Mouse (Mus musculus) embryonic facial prominence, embryonic 12.5 days (tissue): ENCODE results near the gene AC124502.3. TPM values are rescaled to one million over a fixed set of nuclear protein-coding genes. Genes with fewer than 3 reads are reported as not detected.

Experiments
- ATAC-seq: fragments of 200-750 bp; cut with Nextera tagmentation; 2 replicates; pipeline ENCODE4 v1.8.0; 2017; ENCODE audit not compliant: insufficient number of reproducible peaks, insufficient read depth, low FRiP score, low TSS enrichment
- H3K27ac ChIP-seq: fragments of 300-500 bp; sonication (generic); 2 replicates; pipeline ENCODE4 v1.5.1; 2016; ENCODE audit warnings: mild to moderate bottlenecking
- H3K27me3 ChIP-seq: fragments of 300-500 bp; sonication (generic); 2 replicates; pipeline ENCODE4 v1.6.1; 2016; ENCODE audit warnings: mild to moderate bottlenecking, moderate library complexity
- H3K36me3 ChIP-seq: fragments of 300-500 bp; sonication (generic); 2 replicates; pipeline ENCODE4 v1.6.1; 2016; ENCODE audit warnings: mild to moderate bottlenecking
- H3K4me1 ChIP-seq: fragments of 300-500 bp; sonication (generic); 2 replicates; pipeline ENCODE4 v1.6.1; 2016
- H3K4me2 ChIP-seq: fragments of 300-500 bp; sonication (generic); replicated peaks from 2 replicates; pipeline ENCODE4 v1.6.1; 2016; ENCODE audit warnings: mild to moderate bottlenecking, moderate library complexity
- H3K4me3 ChIP-seq: fragments of 300-500 bp; sonication (generic); 2 replicates; pipeline ENCODE4 v1.5.1; 2016; ENCODE audit warnings: mild to moderate bottlenecking
- H3K9ac ChIP-seq: fragments of 300-500 bp; sonication (generic); 2 replicates; pipeline ENCODE4 v1.6.1; 2016; ENCODE audit warnings: mild to moderate bottlenecking, moderate library complexity
- H3K9me3 ChIP-seq: fragments of 300-500 bp; sonication (generic); 2 replicates; pipeline ENCODE4 v1.6.1; 2016; ENCODE audit warnings: mild to moderate bottlenecking, moderate library complexity
- WGBS: fragments of 180-500 bp; shearing (Covaris S2); methylation state at CpG from one replicate; pipeline ENCODE4 v1.1.7; 2016; 5-methylcytosine and 5-hydroxymethylcytosine counted together
- polyA plus RNA-seq: library from polyadenylated mRNA; unstranded; fragments of >200 nt; fragmentation: Nextera tagmentation; extraction: Ambion mirVana; gene quantifications from 2 replicates; pipeline ENCODE4 v1.2.1, GENCODE M21; 2016

AC124502.3 gene
- polyA plus RNA-seq, 1 experiment from 2014 or later: 4.7 TPM

- 6% methylated on average over 32 of the region's 32 CpGs for WGBS
- Histone ChIP-seq H3K27me3 (no peaks in the 10 kb centered on the region), H3K4me1 (peaks cover 35% of the 10 kb centered on the region), H3K4me2 (peak overlapping the region; percentile 99), H3K4me3 (peak overlapping the region; percentile 91), H3K9ac (peak overlapping the region; percentile 94), H3K27ac (peak overlapping the region; percentile 83), H3K36me3 (no peaks in the 10 kb centered on the region), H3K9me3 (no peaks in the 10 kb centered on the region)
- no peak for ATAC-seq
Observed at GRCm38 (mm10) chr19:5037678-5038571, 766 bp upstream of the AC124502.3 start.

- no peaks in the 10 kb centered on the region for H3K9me3 ChIP-seq
- H3K4me3 ChIP-seq: peak overlapping the region; percentile 91
- H3K27me3 ChIP-seq: no peaks in the 10 kb centered on the region
- H3K4me2 ChIP-seq: peak overlapping the region; percentile 99
- no peak for ATAC-seq
- peaks cover 9% of the 10 kb centered on the region for H3K36me3 ChIP-seq
- H3K4me1 ChIP-seq: peaks cover 35% of the 10 kb centered on the region
- WGBS: 15% methylated on average over 41 of the region's 41 CpGs
- peak overlapping the region; percentile 94 for H3K9ac ChIP-seq
- peak overlapping the region; percentile 83; the same call in 1 of the 2 replicates for H3K27ac ChIP-seq
Observed at GRCm38 (mm10) chr19:5039301-5040114, 817 bp downstream of the AC124502.3 start.

- H3K4me2 ChIP-seq: peak within 1 kb of the TSS; percentile 99
- H3K4me1 ChIP-seq: peaks cover 35% of the 10 kb centered on the region
- H3K27me3 ChIP-seq: no peaks in the 10 kb centered on the region
- H3K36me3 ChIP-seq: peaks cover 9% of the 10 kb centered on the region
- peak within 1 kb of the TSS; percentile 36; the same call in 1 of the 2 replicates for H3K27ac ChIP-seq
- H3K9me3 ChIP-seq: no peaks in the 10 kb centered on the region
- WGBS: 6% methylated on average over 40 of the region's 40 CpGs
- ATAC-seq: peak; percentile 71
- H3K4me3 ChIP-seq: peak within 1 kb of the TSS; percentile 91
- peak within 1 kb of the TSS; percentile 94 for H3K9ac ChIP-seq
Observed at GRCm38 (mm10) chr19:5040862-5041523, 2.3 kb downstream of the AC124502.3 start, which contains the start of gene Brms1. Gene Brms1 (plus strand): TSS chr19:5041354.

- H3K9me3 ChIP-seq: no peaks in the 10 kb centered on the region
- peaks cover 35% of the 10 kb centered on the region for H3K4me1 ChIP-seq
- H3K36me3 ChIP-seq: peaks cover 13% of the 10 kb centered on the region
- peak overlapping the region; percentile 91 for H3K4me3 ChIP-seq
- H3K27me3 ChIP-seq: no peaks in the 10 kb centered on the region
- peak overlapping the region; percentile 99 for H3K4me2 ChIP-seq
- peak overlapping the region; percentile 94 for H3K9ac ChIP-seq
- H3K27ac ChIP-seq: peak overlapping the region; percentile 36; the same call in 1 of the 2 replicates
- no peak for ATAC-seq
- 2% methylated on average over 16 of the region's 16 CpGs for WGBS
Observed at GRCm38 (mm10) chr19:5041588-5041987, 2.9 kb downstream of the AC124502.3 start.

- peaks cover 42% of the 10 kb centered on the region for H3K36me3 ChIP-seq
- 85% methylated on average over 4 of the region's 4 CpGs for WGBS
Observed at GRCm38 (mm10) chr19:5045531-5045930, 6.8 kb downstream of the AC124502.3 start.

GRCm38 (mm10) chr19:5048138-5049056, 9.7 kb downstream of the AC124502.3 start:
- peaks cover 38% of the 10 kb centered on the region for H3K27me3 ChIP-seq
- H3K4me3 ChIP-seq: no peak overlapping the region
- H3K9me3 ChIP-seq: no peaks in the 10 kb centered on the region
- ATAC-seq: no peak
- H3K27ac ChIP-seq: no peak overlapping the region
- WGBS: 83% methylated on average over 14 of the region's 14 CpGs
- no peak overlapping the region for H3K4me2 ChIP-seq
- peaks cover 29% of the 10 kb centered on the region for H3K4me1 ChIP-seq
- peaks cover 41% of the 10 kb centered on the region for H3K36me3 ChIP-seq
- no peak overlapping the region for H3K9ac ChIP-seq

More at GRCm38 (mm10) chr19:5045531-5045930, 6.8 kb downstream of the AC124502.3 start:
- no peak overlapping the region for H3K4me3 ChIP-seq
- H3K27me3 ChIP-seq: peaks cover 9% of the 10 kb centered on the region
- H3K9me3 ChIP-seq: no peaks in the 10 kb centered on the region
- H3K4me1 ChIP-seq: peaks cover 23% of the 10 kb centered on the region
- H3K9ac ChIP-seq: no peak overlapping the region
- H3K4me2 ChIP-seq: no peak overlapping the region
- H3K27ac ChIP-seq: no peak overlapping the region
- ATAC-seq: no peak

GRCm38 (mm10) chr19:5049325-5049724, 10.6 kb downstream of the AC124502.3 start:
- no peak for ATAC-seq
- Histone ChIP-seq H3K27me3 (peaks cover 44% of the 10 kb centered on the region), H3K27ac (no peak overlapping the region), H3K4me3 (no peak overlapping the region), H3K36me3 (peaks cover 34% of the 10 kb centered on the region), H3K4me2 (no peak overlapping the region), H3K9me3 (no peaks in the 10 kb centered on the region), H3K4me1 (peaks cover 29% of the 10 kb centered on the region), H3K9ac (no peak overlapping the region)
- WGBS: 75% methylated on average over 6 of the region's 6 CpGs

GRCm38 (mm10) chr19:5050047-5050905, 11.6 kb downstream of the AC124502.3 start, which contains the start of gene Rin1:
Gene Rin1 (plus strand): TSS chr19:5050481.
- Histone ChIP-seq H3K4me3 (peak within 1 kb of the TSS; percentile 13; the same call in 1 of the 2 replicates), H3K9ac (no peak within 1 kb of the TSS), H3K4me2 (peak within 1 kb of the TSS; percentile 38), H3K27me3 (peaks cover 47% of the 10 kb centered on the region), H3K9me3 (no peaks in the 10 kb centered on the region), H3K4me1 (peaks cover 29% of the 10 kb centered on the region), H3K36me3 (peaks cover 34% of the 10 kb centered on the region), H3K27ac (0 out of 2 replicates have a peak within 1 kb of the TSS, but pooled peaks have one; percentile 25)
- ATAC-seq: no peak
- 12% methylated on average over 14 of the region's 14 CpGs for WGBS

- H3K4me1 ChIP-seq: peaks cover 29% of the 10 kb centered on the region
- whole genome bisulfite sequencing: 6% methylated on average over 17 of the region's 17 CpGs
- peak overlapping the region; percentile 38 for H3K4me2 ChIP-seq
- ATAC-seq: peak; percentile 39; the same call in 1 of the 2 replicates
- H3K27me3 ChIP-seq: peaks cover 47% of the 10 kb centered on the region
- peaks cover 34% of the 10 kb centered on the region for H3K36me3 ChIP-seq
- no peaks in the 10 kb centered on the region for H3K9me3 ChIP-seq
- H3K27ac ChIP-seq: 0 out of 2 replicates have a peak overlapping the region, but pooled peaks have one; percentile 25
- H3K9ac ChIP-seq: no peak overlapping the region
- peak overlapping the region; percentile 13; the same call in 1 of the 2 replicates for H3K4me3 ChIP-seq
Observed at GRCm38 (mm10) chr19:5051031-5051430, 12.3 kb downstream of the AC124502.3 start.
